Mouse (Mus musculus) ES-E14 (cell line): ENCODE data around the gene Dok3. TPM values are rescaled to one million over a fixed set of nuclear protein-coding genes. Genes with fewer than 3 reads are reported as not detected.
A peak's percentile ranks its signal among the peaks of the same experiment; 100 is the strongest.

Experiments used
- DNase-seq: peaks from one replicate; pipeline ENCODE4 v3.0.0-alpha.2; 2013; ENCODE audit warnings: low read depth, low spot score
- H3K27ac ChIP-seq: 2 replicates; pipeline ENCODE4 v1.5.1; 2012; ENCODE audit warnings: low read depth, mild to moderate bottlenecking, low read length, moderate library complexity, mixed read lengths; ENCODE audit not compliant: poor library complexity, insufficient read depth, severe bottlenecking
- H3K36me3 ChIP-seq: 2 replicates; pipeline ENCODE4 v1.6.1; 2012; ENCODE audit warnings: mild to moderate bottlenecking, low read length, moderate library complexity, mixed read lengths; ENCODE audit not compliant: control insufficient read depth, poor library complexity, insufficient read depth, severe bottlenecking
- H3K4me1 ChIP-seq, 2 experiments: fragments of 150-350 bp in 1 of 2; sonication (generic) in 1 of 2; 2 replicates each; pipeline ENCODE4 v1.6.1; 2012; ENCODE audit warnings: low read length in 2 of 2, mild to moderate bottlenecking in 1 of 2, mixed read lengths in 1 of 2; ENCODE audit not compliant: control insufficient read depth in 2 of 2, insufficient read depth in 2 of 2, poor library complexity in 1 of 2
- H3K4me3 ChIP-seq, 2 experiments: fragments of 150-350 bp in 1 of 2; sonication (generic) in 1 of 2; 2 replicates each; pipeline ENCODE4 v1.5.1; 2012; ENCODE audit warnings: low read length in 2 of 2, low read depth in 1 of 2, mild to moderate bottlenecking in 1 of 2, mixed read lengths in 1 of 2; ENCODE audit not compliant: insufficient read depth in 1 of 2, poor library complexity in 1 of 2, severe bottlenecking in 1 of 2
- H3K9ac ChIP-seq: 2 replicates; pipeline ENCODE4 v1.6.1; 2012; ENCODE audit warnings: low read depth, mild to moderate bottlenecking, low read length, mixed read lengths; ENCODE audit not compliant: poor library complexity, insufficient read depth, severe bottlenecking
- H3K9me3 ChIP-seq: fragments of 150-350 bp; sonication (generic); 2 replicates; pipeline ENCODE4 v1.6.1; 2012; ENCODE audit warnings: low read depth, mild to moderate bottlenecking, low read length; ENCODE audit not compliant: control insufficient read depth, insufficient read depth
- CHD2 ChIP-seq: IDR thresholded peaks from 2 replicates; pipeline ENCODE4 v1.6.1; 2014; ENCODE audit warnings: mild to moderate bottlenecking, low read depth, low read length, inconsistent platforms
- HCFC1 ChIP-seq: IDR thresholded peaks from 2 replicates; pipeline ENCODE4 v1.6.1; 2012; ENCODE audit warnings: low read length, inconsistent platforms, borderline replicate concordance; ENCODE audit not compliant: insufficient read depth
- MAFK ChIP-seq: IDR thresholded peaks from 2 replicates; pipeline ENCODE4 v1.6.1; 2014; ENCODE audit warnings: mild to moderate bottlenecking, low read depth, low read length, inconsistent platforms; ENCODE audit not compliant: insufficient read depth
- ZC3H11A ChIP-seq: IDR thresholded peaks from 2 replicates; pipeline ENCODE4 v1.6.1; 2012; ENCODE audit warnings: low read depth, mild to moderate bottlenecking, inconsistent platforms, low read length, borderline replicate concordance
- ZNF384 ChIP-seq: IDR thresholded peaks from 2 replicates; pipeline ENCODE4 v1.6.1; 2012; ENCODE audit warnings: low read depth, low read length, inconsistent platforms
- in situ Hi-C, 2 experiments: fragments of 600-800 bp; cut with MboI; formaldehyde crosslinking; loops; one replicate each; pipeline ENCODE4 v1.15.1; 2025; ENCODE audit warnings: low sequenced_read_pairs in 2 of 2, inconsistent platforms in 1 of 2; ENCODE audit not compliant: unreplicated experiment in 2 of 2
- total RNA-seq: library from RNA; depleted of rRNA; stranded (reverse); fragments of 300-350 nt; gene quantifications from 2 replicates; pipeline ENCODE4 v1.2.3, GENCODE M21; 2012

The Dok3 gene
- total RNA-seq, 1 experiment = 0.98 TPM

DNA sequence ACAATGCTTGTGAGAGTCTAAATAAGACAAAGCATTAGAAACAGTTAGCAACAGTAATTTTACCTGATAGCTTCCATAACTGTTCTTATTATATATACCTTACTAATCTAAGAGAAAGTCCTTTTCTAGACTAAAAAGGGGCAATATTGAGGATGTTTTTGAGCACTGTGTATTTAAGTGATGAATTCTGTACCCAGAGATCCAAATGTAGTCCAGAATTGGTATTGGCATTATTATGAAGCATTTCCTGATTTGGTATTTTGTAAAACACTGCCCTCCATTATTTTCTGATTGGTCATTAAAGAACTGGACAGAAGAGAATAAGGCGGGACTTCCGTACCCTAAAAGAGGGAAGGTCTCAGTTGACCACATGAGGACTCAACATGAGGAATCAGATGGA, 44.3 kb upstream of the Dok3 start, which contains the start of gene Tmed9:
Gene Tmed9, plus strand, starts transcription at position 301 of the 400 bp plus-strand sequence.
- H3K9ac ChIP-seq = no peak within 1 kb of the TSS
- peaks cover 0 to 5% of the 10 kb centered on the region in 2 experiments; a peak in 1 of 4 replicates for H3K4me1 ChIP-seq
- no peak for TF ChIP-seq ZNF384
- TF ChIP-seq CHD2 = no peak
- no peak for TF ChIP-seq ZC3H11A
- TF ChIP-seq HCFC1 = no peak
- no peak for TF ChIP-seq MAFK
- H3K36me3 ChIP-seq = 0 out of 2 replicates have a peak, but pooled peaks cover 3% of the 10 kb centered on the region
- no peak within 1 kb of the TSS for H3K27ac ChIP-seq
- no peak within 1 kb of the TSS for H3K4me3 ChIP-seq
- H3K9me3 ChIP-seq = peaks cover 2% of the 10 kb centered on the region; the same call in 1 of the 2 replicates
- in situ Hi-C loops = no loop called here
- DNase-seq = no peak

DNA sequence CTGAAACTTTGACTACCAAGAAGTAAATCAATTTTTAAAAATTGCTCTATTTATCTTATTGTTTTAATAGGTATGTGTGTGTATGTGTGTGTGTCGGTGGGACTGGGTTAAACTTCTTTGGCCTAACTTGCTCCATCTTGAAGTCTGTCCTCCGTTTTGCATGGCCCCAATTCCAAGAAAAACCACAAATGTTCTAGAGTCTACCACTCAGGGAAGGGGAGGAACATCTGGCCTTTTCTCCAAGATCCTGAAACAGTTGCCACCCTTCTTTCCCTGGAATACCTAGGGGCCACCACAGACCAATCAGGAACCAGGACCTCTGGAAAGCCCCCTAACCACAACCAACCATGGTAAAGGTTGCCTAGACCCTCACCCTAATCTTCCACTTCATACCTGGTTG, 42.9 kb upstream of the Dok3 start:
- no peak overlapping the region for H3K27ac ChIP-seq
- peaks cover 2% of the 10 kb centered on the region; the same call in 1 of the 2 replicates for H3K9me3 ChIP-seq
- in situ Hi-C loops = no loop called here
- H3K36me3 ChIP-seq = peaks cover 6% of the 10 kb centered on the region; the same call in 1 of the 2 replicates
- no peak for DNase-seq
- H3K9ac ChIP-seq = no peak overlapping the region
- H3K4me3 ChIP-seq = peak overlapping the region in 1 of 2 experiments; percentile 100; a peak in 2 of 4 replicates
- no peak for TF ChIP-seq CHD2
- no peak for TF ChIP-seq ZC3H11A
- TF ChIP-seq HCFC1 = no peak
- no peak for TF ChIP-seq ZNF384
- TF ChIP-seq MAFK = no peak
- peaks cover 0 to 5% of the 10 kb centered on the region in 2 experiments; a peak in 1 of 4 replicates for H3K4me1 ChIP-seq

DNA sequence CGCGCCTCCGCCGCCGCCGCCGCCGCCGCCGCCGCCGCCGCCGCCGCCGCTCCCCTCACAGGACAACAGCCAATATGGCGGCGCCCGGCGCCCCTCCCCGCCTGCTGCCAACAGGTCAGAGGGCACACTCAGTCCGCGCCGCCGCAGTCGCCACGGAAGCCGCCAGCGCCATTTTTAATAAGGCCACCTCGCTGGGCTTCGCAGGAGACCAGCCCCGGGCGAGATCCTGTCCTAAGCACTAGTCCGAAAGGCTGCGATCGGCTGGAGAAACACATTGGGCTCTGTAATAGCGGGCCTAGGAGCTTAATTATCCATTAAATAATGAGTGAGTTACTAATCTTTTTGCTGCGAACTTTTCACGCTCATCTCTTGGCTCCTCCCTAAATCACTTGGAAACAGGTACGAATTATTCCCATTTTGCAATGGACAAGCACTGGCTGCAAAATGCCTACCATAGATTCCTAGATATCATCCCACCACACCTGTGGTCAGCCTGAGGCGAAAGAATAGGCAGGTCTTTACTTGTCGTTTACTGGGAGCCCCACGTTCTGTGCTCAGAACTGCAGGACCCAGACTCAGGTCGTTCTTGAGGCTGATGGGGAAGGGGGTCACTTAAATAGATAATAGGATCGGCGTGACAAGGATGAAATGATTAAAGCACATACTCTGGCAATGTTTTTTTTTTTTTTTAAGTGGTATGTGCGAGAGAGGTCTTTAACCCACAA, 42.1 kb upstream of the Dok3 start, which contains the start of gene Fam193b:
Gene Fam193b, minus strand, starts transcription at position 94 of the 725 bp plus-strand sequence.
- DNase-seq = peak; percentile 86
- peaks cover 0 to 5% of the 10 kb centered on the region in 2 experiments; a peak in 1 of 4 replicates for H3K4me1 ChIP-seq

DNA sequence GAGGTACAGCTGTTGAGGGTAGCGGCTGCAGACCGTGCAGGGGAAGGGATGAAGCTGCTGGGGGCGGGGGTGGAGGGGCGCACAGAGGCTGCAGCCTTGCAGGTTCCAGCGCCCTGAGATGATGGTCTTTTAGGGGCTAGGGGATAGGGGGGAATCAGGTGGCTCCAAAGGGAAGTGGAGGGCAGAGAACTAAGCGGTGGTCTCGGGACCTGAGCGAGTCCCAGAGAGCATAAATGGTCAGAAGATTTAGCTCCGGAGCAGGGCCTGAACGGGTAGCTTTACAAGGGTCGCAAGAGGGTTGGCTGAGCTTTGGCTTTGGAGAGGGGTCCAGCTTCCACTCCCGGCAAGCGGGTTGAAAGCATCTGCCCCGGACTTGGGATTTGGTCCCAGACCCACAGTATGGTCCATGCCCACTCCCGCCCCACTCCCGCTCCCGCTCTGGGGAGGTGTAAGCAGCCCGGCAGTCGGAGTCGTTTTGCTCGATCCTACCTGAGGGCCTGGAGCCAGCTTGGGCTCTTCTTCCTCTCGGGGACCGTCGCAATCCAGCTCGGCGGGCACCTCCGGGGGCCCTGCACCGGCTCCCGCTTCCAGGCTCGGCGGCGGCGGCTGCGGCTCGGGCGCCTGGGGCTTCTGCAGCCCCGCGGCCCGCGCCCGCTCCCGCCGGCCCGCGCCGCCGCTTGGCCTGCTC, 41.3 kb upstream of the Dok3 start:
- H3K36me3 ChIP-seq = peaks cover 12% of the 10 kb centered on the region; the same call in 1 of the 2 replicates
- TF ChIP-seq MAFK (no peak), HCFC1 (0 out of 2 replicates have a peak, but pooled peaks have one; percentile 34)
- peak overlapping the region; percentile 100 for H3K4me3 ChIP-seq
- DNase-seq = no peak
- peaks cover 0 to 5% of the 10 kb centered on the region in 2 experiments; a peak in 1 of 4 replicates for H3K4me1 ChIP-seq
- H3K9ac ChIP-seq = peak overlapping the region; percentile 94
- in situ Hi-C loops = no loop called here
- H3K9me3 ChIP-seq = peaks cover 2% of the 10 kb centered on the region; the same call in 1 of the 2 replicates
- H3K27ac ChIP-seq = peak overlapping the region; percentile 64

More for the DNA sequence above, 42.1 kb upstream of the Dok3 start, which contains the start of gene Fam193b:
- H3K4me3 ChIP-seq = peak within 1 kb of the TSS; percentile 100
- H3K36me3 ChIP-seq = peaks cover 9% of the 10 kb centered on the region; the same call in 1 of the 2 replicates
- peak; percentile 87 for TF ChIP-seq HCFC1
- TF ChIP-seq CHD2 = peak; percentile 22; the same call in 1 of the 2 replicates
- no peak for TF ChIP-seq ZNF384
- H3K9ac ChIP-seq = peak within 1 kb of the TSS; percentile 94
- H3K9me3 ChIP-seq = peaks cover 2% of the 10 kb centered on the region; the same call in 1 of the 2 replicates
- in situ Hi-C loops = no loop called here
- H3K27ac ChIP-seq = peak within 1 kb of the TSS; percentile 64
